Mouse (Mus musculus): ENCODE measurements around the gene Tlr6. TPM values are rescaled to one million over a fixed set of nuclear protein-coding genes. Genes with fewer than 3 reads are reported as not detected.

Gene Tlr6
- 0.34 and 0.57 TPM in 2 replicates for polyA plus RNA-seq (2015; fragmentation: Nextera tagmentation; extraction: Ambion mirVana)

GRCm38 (mm10) chr5:64959843-64960230 lies at the start of gene Tlr6:
Gene Tlr6, minus strand, starts transcription at chr5:64960097.
- Histone ChIP-seq H3K36me3 (ENCODE audit: control insufficient read depth, insufficient read depth, low read length) (no peaks in the 10 kb centered on the region), H3K27ac (replicated peaks) (no peak within 1 kb of the TSS), H3K9me3 (ENCODE audit: control insufficient read depth, low read length) (no peaks in the 10 kb centered on the region), H3K4me2 (replicated peaks; ENCODE audit: low read depth) (0 out of 2 replicates have a peak within 1 kb of the TSS, but pooled peaks have one; percentile 3), H3K4me1 (replicated peaks; ENCODE audit: control insufficient read depth, insufficient read depth) (no peaks in the 10 kb centered on the region), H3K27me3 (ENCODE audit: control insufficient read depth, insufficient read depth, low read length) (no peaks in the 10 kb centered on the region), H3K4me3 (ENCODE audit: low read depth, low read length) (no peak within 1 kb of the TSS), H3K9ac (ENCODE audit: low read length) (no peak within 1 kb of the TSS)
- ATAC-seq (ENCODE audit: low FRiP score, low TSS enrichment) (no peak), DNase-seq (ENCODE audit: low spot score) (no peak)
- WGBS = 77% methylated on average over 13 of the region's 13 CpGs
- TF ChIP-seq CTCF (IDR thresholded peaks at IDR 0.05; ENCODE audit: low read depth) = peak; percentile 40
- no peak for TF ChIP-seq EP300 (optimal IDR thresholded peaks at IDR 0.05)

- DNase-seq (ENCODE audit: low spot score) (no peak), ATAC-seq (ENCODE audit: low FRiP score, low TSS enrichment) (no peak)
- Histone ChIP-seq H3K27ac (replicated peaks) (no peak overlapping the region), H3K9ac (ENCODE audit: low read length) (no peak overlapping the region), H3K9me3 (ENCODE audit: control insufficient read depth, low read length) (no peaks in the 10 kb centered on the region), H3K4me2 (replicated peaks; ENCODE audit: low read depth) (no peak overlapping the region), H3K4me3 (ENCODE audit: low read depth, low read length) (no peak overlapping the region), H3K4me1 (replicated peaks; ENCODE audit: control insufficient read depth, insufficient read depth) (no peaks in the 10 kb centered on the region), H3K27me3 (ENCODE audit: control insufficient read depth, insufficient read depth, low read length) (no peaks in the 10 kb centered on the region), H3K36me3 (ENCODE audit: control insufficient read depth, insufficient read depth, low read length) (peaks cover 18% of the 10 kb centered on the region)
- WGBS = 51% methylated on average over 4 of the region's 4 CpGs
- TF ChIP-seq CTCF (IDR thresholded peaks at IDR 0.05; ENCODE audit: low read depth) (no peak), EP300 (optimal IDR thresholded peaks at IDR 0.05) (no peak)
Observed at GRCm38 (mm10) chr5:65006011-65006491, 46.2 kb upstream of the Tlr6 start.

GRCm38 (mm10) chr5:65005251-65005650 lies 45.4 kb upstream of the Tlr6 start:
- DNase-seq (ENCODE audit: low spot score) = no peak
- Histone ChIP-seq H3K27me3 (ENCODE audit: control insufficient read depth, insufficient read depth, low read length) (no peaks in the 10 kb centered on the region), H3K4me3 (ENCODE audit: low read depth, low read length) (no peak overlapping the region), H3K36me3 (ENCODE audit: control insufficient read depth, insufficient read depth, low read length) (peaks cover 14% of the 10 kb centered on the region), H3K4me2 (replicated peaks; ENCODE audit: low read depth) (no peak overlapping the region), H3K27ac (replicated peaks) (no peak overlapping the region), H3K9ac (ENCODE audit: low read length) (no peak overlapping the region), H3K9me3 (ENCODE audit: control insufficient read depth, low read length) (no peaks in the 10 kb centered on the region), H3K4me1 (replicated peaks; ENCODE audit: control insufficient read depth, insufficient read depth) (no peaks in the 10 kb centered on the region)
- WGBS = 89% methylated on average over 4 of the region's 4 CpGs
- TF ChIP-seq CTCF (IDR thresholded peaks at IDR 0.05; ENCODE audit: low read depth) = no peak
- ATAC-seq (ENCODE audit: low FRiP score, low TSS enrichment) = no peak

GRCm38 (mm10) chr5:65003946-65004535 lies 44.1 kb upstream of the Tlr6 start:
- Histone ChIP-seq H3K4me2 (replicated peaks; ENCODE audit: low read depth) (no peak overlapping the region), H3K27me3 (ENCODE audit: control insufficient read depth, insufficient read depth, low read length) (no peaks in the 10 kb centered on the region), H3K4me3 (ENCODE audit: low read depth, low read length) (no peak overlapping the region), H3K9me3 (ENCODE audit: control insufficient read depth, low read length) (no peaks in the 10 kb centered on the region), H3K4me1 (replicated peaks; ENCODE audit: control insufficient read depth, insufficient read depth) (no peaks in the 10 kb centered on the region), H3K27ac (replicated peaks) (no peak overlapping the region), H3K36me3 (ENCODE audit: control insufficient read depth, insufficient read depth, low read length) (peaks cover 3% of the 10 kb centered on the region), H3K9ac (ENCODE audit: low read length) (no peak overlapping the region)
- DNase-seq (ENCODE audit: low spot score) (no peak), ATAC-seq (ENCODE audit: low FRiP score, low TSS enrichment) (no peak)
- WGBS = 72% methylated on average over 7 of the region's 7 CpGs
- TF ChIP-seq CTCF (IDR thresholded peaks at IDR 0.05; ENCODE audit: low read depth) = no peak
- no peak for TF ChIP-seq EP300 (optimal IDR thresholded peaks at IDR 0.05)

GRCm38 (mm10) chr5:65002940-65003824 lies 43.3 kb upstream of the Tlr6 start:
- TF ChIP-seq CTCF (IDR thresholded peaks at IDR 0.05; ENCODE audit: low read depth) (peak; percentile 74), EP300 (optimal IDR thresholded peaks at IDR 0.05) (no peak)
- Histone ChIP-seq H3K4me1 (replicated peaks; ENCODE audit: control insufficient read depth, insufficient read depth) (no peaks in the 10 kb centered on the region), H3K27ac (replicated peaks) (no peak overlapping the region), H3K4me3 (ENCODE audit: low read depth, low read length) (no peak overlapping the region), H3K4me2 (replicated peaks; ENCODE audit: low read depth) (no peak overlapping the region), H3K9me3 (ENCODE audit: control insufficient read depth, low read length) (no peaks in the 10 kb centered on the region), H3K9ac (ENCODE audit: low read length) (no peak overlapping the region), H3K36me3 (ENCODE audit: control insufficient read depth, insufficient read depth, low read length) (0 out of 2 replicates have a peak, but pooled peaks cover 2% of the 10 kb centered on the region), H3K27me3 (ENCODE audit: control insufficient read depth, insufficient read depth, low read length) (no peaks in the 10 kb centered on the region)
- 58% methylated on average over 10 of the region's 10 CpGs for WGBS
- DNase-seq (ENCODE audit: low spot score) (no peak), ATAC-seq (ENCODE audit: low FRiP score, low TSS enrichment) (no peak)

GRCm38 (mm10) chr5:64995408-64995807 lies 35.5 kb upstream of the Tlr6 start:
- H3K36me3 ChIP-seq (ENCODE audit: control insufficient read depth, insufficient read depth, low read length) = peaks cover 9% of the 10 kb centered on the region
- no peaks in the 10 kb centered on the region for H3K27me3 ChIP-seq (ENCODE audit: control insufficient read depth, insufficient read depth, low read length)
- ATAC-seq (ENCODE audit: low FRiP score, low TSS enrichment) (no peak), DNase-seq (ENCODE audit: low spot score) (no peak)
- H3K4me2 ChIP-seq (replicated peaks; ENCODE audit: low read depth) = no peak overlapping the region
- no peak overlapping the region for H3K4me3 ChIP-seq (ENCODE audit: low read depth, low read length)
- no peaks in the 10 kb centered on the region for H3K9me3 ChIP-seq (ENCODE audit: control insufficient read depth, low read length)
- no peak for TF ChIP-seq EP300 (optimal IDR thresholded peaks at IDR 0.05)
- TF ChIP-seq CTCF (IDR thresholded peaks at IDR 0.05; ENCODE audit: low read depth) = no peak
- no peak overlapping the region for H3K27ac ChIP-seq (replicated peaks)
- no peak overlapping the region for H3K9ac ChIP-seq (ENCODE audit: low read length)
- 98% methylated on average over 2 of the region's 2 CpGs for WGBS
- H3K4me1 ChIP-seq (replicated peaks; ENCODE audit: control insufficient read depth, insufficient read depth) = no peaks in the 10 kb centered on the region
